Mouse (Mus musculus) heart, embryonic 11.5 days (tissue): Measurements from ENCODE around the gene Rnd2. TPM values are rescaled to one million over a fixed set of nuclear protein-coding genes. Genes with fewer than 3 reads are reported as not detected.
"Not testable (repeated sequence)": the region's sequence is repeated elsewhere in the genome, so short reads cannot be mapped to it uniquely, and the experiment has no call there.

Experiments
- ATAC-seq: fragments of 200-750 bp; cut with Nextera tagmentation; replicated peaks from 2 replicates; pipeline ENCODE4 v1.8.0; 2017; ENCODE audit warnings: moderate library complexity; ENCODE audit not compliant: insufficient number of reproducible peaks, low FRiP score, low TSS enrichment
- H3K27ac ChIP-seq: fragments of 300-500 bp; sonication (generic); 2 replicates; pipeline ENCODE4 v1.5.1; 2014; ENCODE audit warnings: mild to moderate bottlenecking, low read depth, low read length
- H3K27me3 ChIP-seq: fragments of 300-500 bp; sonication (generic); 2 replicates; pipeline ENCODE4 v1.6.1; 2014; ENCODE audit warnings: mild to moderate bottlenecking, low read length, mixed read lengths; ENCODE audit not compliant: control insufficient read depth, insufficient read depth
- H3K36me3 ChIP-seq: fragments of 300-500 bp; sonication (generic); 2 replicates; pipeline ENCODE4 v1.6.1; 2014; ENCODE audit warnings: mild to moderate bottlenecking, low read length, moderate library complexity, mixed read lengths; ENCODE audit not compliant: control insufficient read depth, insufficient read depth
- H3K4me1 ChIP-seq: fragments of 300-500 bp; sonication (generic); 2 replicates; pipeline ENCODE4 v1.6.1; 2014; ENCODE audit warnings: low read length; ENCODE audit not compliant: control insufficient read depth, insufficient read depth
- H3K4me2 ChIP-seq: fragments of 300-500 bp; sonication (generic); 2 replicates; pipeline ENCODE4 v1.6.1; 2014; ENCODE audit warnings: mild to moderate bottlenecking, moderate library complexity
- H3K4me3 ChIP-seq: fragments of 300-500 bp; sonication (generic); 2 replicates; pipeline ENCODE4 v1.5.1; 2014; ENCODE audit warnings: low read depth, low read length
- H3K9ac ChIP-seq: fragments of 300-500 bp; sonication (generic); 2 replicates; pipeline ENCODE4 v1.6.1; 2014; ENCODE audit warnings: mild to moderate bottlenecking, low read depth, low read length, moderate library complexity
- H3K9me3 ChIP-seq: fragments of 300-500 bp; sonication (generic); replicated peaks from 2 replicates; pipeline ENCODE4 v1.6.1; 2016; ENCODE audit warnings: low read length; ENCODE audit not compliant: control insufficient read depth
- WGBS: fragments of 180-500 bp; shearing (Covaris S2); extraction: QIAGEN DNeasy Blood & Tissue Kit; methylation state at CpG from one replicate; pipeline ENCODE4 v1.1.7; 2014; ENCODE audit not compliant: insufficient replicate concordance; 5-methylcytosine and 5-hydroxymethylcytosine counted together
- polyA plus RNA-seq: library from polyadenylated mRNA; unstranded; fragments of >200 nt; fragmentation: Nextera tagmentation; extraction: Ambion mirVana; gene quantifications from 2 replicates; pipeline ENCODE4 v1.2.1, GENCODE M21; 2014

Rnd2 gene
- polyA plus RNA-seq, 1 experiment from 2014 or later = 22.3 TPM

- ATAC-seq = peak; percentile 62; the same call in 1 of the 2 replicates
- Histone ChIP-seq H3K27me3 (no peaks in the 10 kb centered on the region), H3K27ac (peak within 1 kb of the TSS; percentile 94), H3K4me1 (peaks cover 17% of the 10 kb centered on the region), H3K9me3 (no peaks in the 10 kb centered on the region), H3K9ac (peak within 1 kb of the TSS; percentile 90), H3K4me3 (peak within 1 kb of the TSS; percentile 95), H3K4me2 (peak within 1 kb of the TSS; percentile 98), H3K36me3 (0 out of 2 replicates have a peak, but pooled peaks cover 2% of the 10 kb centered on the region)
- WGBS = 3% methylated on average over 23 of the region's 23 CpGs
These were observed 40.5 kb upstream of the Rnd2 start, which contains the start of gene Gm27029 for GRCm38 (mm10) chr11:101424105-101424851. TSS of gene Gm27029 (minus strand) at chr11:101424796.

GRCm38 (mm10) chr11:101424925-101425813 is 39.6 kb upstream of the Rnd2 start, which contains the start of the genes Rundc1 and Ptges3l:
TSS of gene Rundc1 (plus strand) at chr11:101425085.
TSS of gene Ptges3l (minus strand) at chr11:101425333.
- Histone ChIP-seq H3K27ac (peak within 1 kb of the TSS; percentile 94), H3K36me3 (peaks cover 3% of the 10 kb centered on the region), H3K4me3 (peak within 1 kb of the TSS; percentile 95), H3K4me2 (peak within 1 kb of the TSS; percentile 98), H3K9me3 (no peaks in the 10 kb centered on the region), H3K9ac (peak within 1 kb of the TSS; percentile 90), H3K4me1 (peaks cover 17% of the 10 kb centered on the region), H3K27me3 (no peaks in the 10 kb centered on the region)
- WGBS = under 1% methylated on average over 74 of the region's 81 CpGs
- ATAC-seq = peak; percentile 88

GRCm38 (mm10) chr11:101426165-101426564 is 38.6 kb upstream of the Rnd2 start:
- 55% methylated on average over 8 of the region's 8 CpGs for WGBS
- H3K4me1 ChIP-seq = peaks cover 17% of the 10 kb centered on the region
- no peak for ATAC-seq

GRCm38 (mm10) chr11:101431327-101431726 is 33.5 kb upstream of the Rnd2 start:
- no peak for ATAC-seq
- WGBS = 91% methylated on average over 9 of the region's 9 CpGs
- peaks cover 4% of the 10 kb centered on the region for H3K4me1 ChIP-seq
- no peak overlapping the region for H3K4me2 ChIP-seq
- no peaks in the 10 kb centered on the region for H3K9me3 ChIP-seq
- H3K4me3 ChIP-seq = no peak overlapping the region
- peaks cover 13% of the 10 kb centered on the region for H3K36me3 ChIP-seq
- no peak overlapping the region for H3K27ac ChIP-seq
- no peak overlapping the region for H3K9ac ChIP-seq
- no peaks in the 10 kb centered on the region for H3K27me3 ChIP-seq

More at GRCm38 (mm10) chr11:101426165-101426564, 38.6 kb upstream of the Rnd2 start:
- peak overlapping the region; percentile 98 for H3K4me2 ChIP-seq
- H3K9me3 ChIP-seq = no peaks in the 10 kb centered on the region
- no peak overlapping the region for H3K27ac ChIP-seq
- H3K9ac ChIP-seq = 0 out of 2 replicates have a peak overlapping the region, but pooled peaks have one; percentile 90
- peak overlapping the region; percentile 95 for H3K4me3 ChIP-seq
- peaks cover 8% of the 10 kb centered on the region for H3K36me3 ChIP-seq
- H3K27me3 ChIP-seq = no peaks in the 10 kb centered on the region

GRCm38 (mm10) chr11:101433396-101433795 is 31.4 kb upstream of the Rnd2 start:
- H3K9me3 ChIP-seq = no peaks in the 10 kb centered on the region
- no peaks in the 10 kb centered on the region for H3K27me3 ChIP-seq
- no peak overlapping the region for H3K9ac ChIP-seq
- no peak overlapping the region for H3K27ac ChIP-seq
- H3K4me1 ChIP-seq = no peaks in the 10 kb centered on the region
- H3K4me2 ChIP-seq = no peak overlapping the region
- ATAC-seq = no peak
- WGBS = 90% methylated on average over 13 of the region's 13 CpGs
- H3K4me3 ChIP-seq = no peak overlapping the region
- H3K36me3 ChIP-seq = peaks cover 13% of the 10 kb centered on the region

- Histone ChIP-seq H3K4me2 (no peak overlapping the region), H3K36me3 (peaks cover 7% of the 10 kb centered on the region), H3K4me1 (no peaks in the 10 kb centered on the region), H3K4me3 (no peak overlapping the region), H3K27me3 (no peaks in the 10 kb centered on the region), H3K9ac (no peak overlapping the region), H3K27ac (no peak overlapping the region), H3K9me3 (no peaks in the 10 kb centered on the region)
- no peak for ATAC-seq
- 64% methylated on average over 4 of the region's 4 CpGs for WGBS
These were observed 29.0 kb upstream of the Rnd2 start for GRCm38 (mm10) chr11:101435831-101436230.

GRCm38 (mm10) chr11:101436916-101437315 is 27.9 kb upstream of the Rnd2 start:
- ATAC-seq = no peak
- Histone ChIP-seq H3K4me2 (no peak overlapping the region), H3K4me3 (no peak overlapping the region), H3K36me3 (peaks cover 6% of the 10 kb centered on the region), H3K27ac (no peak overlapping the region), H3K27me3 (no peaks in the 10 kb centered on the region), H3K9ac (no peak overlapping the region), H3K9me3 (no peaks in the 10 kb centered on the region), H3K4me1 (no peaks in the 10 kb centered on the region)
- WGBS = 80% methylated on average over 4 of the region's 4 CpGs

- 52% methylated on average over 3 of the region's 3 CpGs for WGBS
- H3K9me3 ChIP-seq, H3K4me2 ChIP-seq, ATAC-seq, H3K9ac ChIP-seq, H3K36me3 ChIP-seq, H3K4me1 ChIP-seq, H3K27ac ChIP-seq, H3K27me3 ChIP-seq, H3K4me3 ChIP-seq: not testable (repeated sequence)
These were observed 26.8 kb upstream of the Rnd2 start for GRCm38 (mm10) chr11:101438006-101438405.
